In the genomic region with DNA sequence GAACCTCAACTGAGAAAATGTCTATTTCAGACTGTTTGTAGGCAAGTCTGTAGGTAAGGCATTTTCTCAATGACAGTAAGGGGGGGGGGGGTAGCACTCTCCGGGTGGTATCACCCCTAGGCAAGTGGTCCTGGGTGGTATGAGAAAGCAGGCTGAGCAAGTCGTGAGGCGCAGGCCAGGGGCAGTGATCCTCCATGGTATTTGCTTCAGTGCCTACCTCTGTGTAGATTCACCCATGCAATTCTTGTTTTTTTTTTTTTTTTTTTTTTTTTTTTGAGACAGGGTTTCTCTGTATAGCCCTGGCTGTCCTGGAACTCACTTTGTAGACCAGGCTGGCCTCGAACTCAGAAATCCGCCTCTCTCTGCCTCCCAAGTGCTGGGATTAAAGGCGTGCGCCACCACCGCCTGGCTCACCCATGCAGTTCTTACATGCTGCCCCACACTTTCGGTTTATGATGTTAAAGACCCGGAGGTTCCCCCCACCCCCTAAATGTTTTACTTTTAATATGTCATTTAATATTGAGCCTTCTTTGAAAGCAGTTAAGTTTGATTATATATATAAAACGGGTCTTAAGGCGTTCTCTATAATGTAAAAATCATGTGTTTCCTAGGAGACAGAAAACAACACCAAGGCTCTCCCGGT, we compare ENCODE assay signal across 8 mouse cellular contexts. TPM values are rescaled to one million over a fixed set of nuclear protein-coding genes. Genes with fewer than 3 reads are reported as not detected.
DNase-seq lines count a peak whose midpoint lies in the region; ATAC-seq and TF ChIP-seq lines count a peak whose summit lies in the region.

No protein-coding gene starts in this region.

- H3ac ChIP-seq in C2C12 (ENCODE audit: control insufficient read depth, insufficient read length, low read depth): peak overlapping the region; percentile 78

- H3K4me3 ChIP-seq in heart, embryonic 10.5 days: peak overlapping the region; percentile 82
- peak overlapping the region; percentile 57 for H3K4me3 ChIP-seq in C2C12 (ENCODE audit: insufficient read depth, poor library complexity, severe bottlenecking)
- H3K4me3 ChIP-seq in forebrain, embryonic 15.5 days: peak overlapping the region; percentile 83
- H3K4me3 ChIP-seq in liver, embryonic 16.5 days (ENCODE audit: low read depth, low read length): peak overlapping the region; percentile 90

- intact Hi-C loops in heart, postnatal 25 days (cut with DNase I): loop anchor here (5.0 kb wide), 1 partner anchor 196 kb away; the partner anchor contains the start of gene Mrap

- no peak for ATAC-seq in forebrain, embryonic 15.5 days (replicated peaks)
- ATAC-seq in liver, embryonic 16.5 days (ENCODE audit: low read depth): no peak

- peaks cover 22% of the 10 kb centered on the region for H3K36me3 ChIP-seq in heart, embryonic 10.5 days
- H3K36me3 ChIP-seq in C2C12 (ENCODE audit: control insufficient read depth, insufficient read depth): peaks cover 7% of the 10 kb centered on the region
- H3K36me3 ChIP-seq in forebrain, embryonic 15.5 days: peaks cover 19% of the 10 kb centered on the region
- H3K36me3 ChIP-seq in liver, embryonic 16.5 days (ENCODE audit: control insufficient read depth, insufficient read depth): peaks cover 11% of the 10 kb centered on the region

- WGBS in heart, embryonic 10.5 days: 23% methylated on average over 13 of the region's 13 CpGs
- 29% methylated on average over 13 of the region's 13 CpGs for WGBS in forebrain, embryonic 15.5 days
- WGBS in liver, embryonic 16.5 days (ENCODE audit: insufficient replicate concordance): 19% methylated on average over 13 of the region's 13 CpGs

- H3K9ac ChIP-seq in forebrain, embryonic 15.5 days (replicated peaks): peak overlapping the region; percentile 83
- peak overlapping the region; percentile 85 for H3K9ac ChIP-seq in liver, embryonic 16.5 days (ENCODE audit: low read depth, low read length)

- no peaks in the 10 kb centered on the region for H3K79me3 ChIP-seq in C2C12 (ENCODE audit: low read depth)

- H3K9me3 ChIP-seq in heart, embryonic 10.5 days: no peaks in the 10 kb centered on the region
- H3K9me3 ChIP-seq in forebrain, embryonic 15.5 days: no peaks in the 10 kb centered on the region
- H3K9me3 ChIP-seq in liver, embryonic 16.5 days (replicated peaks; ENCODE audit: control insufficient read depth, low read length): no peaks in the 10 kb centered on the region

- no peaks in the 10 kb centered on the region for H3K27me3 ChIP-seq in heart, embryonic 10.5 days (ENCODE audit: insufficient read depth, poor library complexity, severe bottlenecking)
- no peaks in the 10 kb centered on the region for H3K27me3 ChIP-seq in C2C12 (ENCODE audit: control insufficient read depth, insufficient read depth, insufficient read length)
- H3K27me3 ChIP-seq in forebrain, embryonic 15.5 days: no peaks in the 10 kb centered on the region
- H3K27me3 ChIP-seq in liver, embryonic 16.5 days (ENCODE audit: control insufficient read depth, insufficient read depth, low read depth, low read length): no peaks in the 10 kb centered on the region

- peaks cover 10% of the 10 kb centered on the region for H3K79me2 ChIP-seq in C2C12 (ENCODE audit: control insufficient read depth, insufficient read depth)

- peaks cover 10% of the 10 kb centered on the region; the same call in 1 of the 2 replicates for H3K4me1 ChIP-seq in heart, embryonic 10.5 days
- H3K4me1 ChIP-seq in forebrain, embryonic 15.5 days: peaks cover 14% of the 10 kb centered on the region
- H3K4me1 ChIP-seq in liver, embryonic 16.5 days (ENCODE audit: control insufficient read depth, low read depth, low read length): peaks cover 2% of the 10 kb centered on the region

- H3K27ac ChIP-seq in heart, embryonic 10.5 days: peak overlapping the region; percentile 90
- H3K27ac ChIP-seq in forebrain, embryonic 15.5 days (replicated peaks): peak overlapping the region; percentile 90
- H3K27ac ChIP-seq in liver, embryonic 16.5 days (ENCODE audit: low read length): peak overlapping the region; percentile 69

- peak; percentile 72 for DNase-seq in heart, embryonic 10.5 days (ENCODE audit: low spot score)
- no peak for DNase-seq in heart, postnatal 25 days (ENCODE audit: low spot score)
- no peak for DNase-seq in cerebellum, adult 8-10 months
- no peak for DNase-seq in cerebellum, postnatal 14 days
- no peak for DNase-seq in right cerebral cortex, postnatal 14 days

- peak overlapping the region; percentile 79 for H3K4me2 ChIP-seq in forebrain, embryonic 15.5 days (replicated peaks)
- peak overlapping the region; percentile 96 for H3K4me2 ChIP-seq in liver, embryonic 16.5 days (ENCODE audit: low read depth, low read length)

- no peak for TF ChIP-seq CTCF in C2C12 (IDR thresholded peaks at IDR 0.05; ENCODE audit: control insufficient read depth, insufficient read depth, insufficient read length)

TF ChIP-seq in C2C12, 6 proteins besides CTCF, POLR2A, EP300 and RAD21:
- TF ChIP-seq CEBPB (IDR thresholded peaks at IDR 0.05; ENCODE audit: low read depth) (no peak), MYOG (IDR thresholded peaks at IDR 0.05; ENCODE audit: control insufficient read depth, extremely low read depth, insufficient read length) (no peak), FOSL1 (IDR thresholded peaks at IDR 0.05; ENCODE audit: insufficient read depth, low read length, poor library complexity, severe bottlenecking) (no peak), USF1 (IDR thresholded peaks at IDR 0.05; ENCODE audit: low read depth) (no peak), MAX (IDR thresholded peaks at IDR 0.05) (no peak), MYOD1 (IDR thresholded peaks at IDR 0.05; ENCODE audit: control insufficient read depth, insufficient read length, low read depth) (no peak)

RNA-seq across cellular contexts. Expression of gene Cfap298, which starts 1.3 kb away (rescaled TPM):
- 53.1 TPM in 2 replicates for polyA plus RNA-seq in heart, embryonic 10.5 days (2016; fragmentation: Nextera tagmentation; extraction: Ambion mirVana)
- total RNA-seq in heart, postnatal 25 days (2021): 10 to 100 TPM; 20.8 to 23.3 TPM
- 31.6 TPM for polyA plus RNA-seq in C2C12 (2012; fragmentation: generic; extraction: Trizol)
- 54.1 and 55.0 TPM in 2 replicates for polyA plus RNA-seq in forebrain, embryonic 15.5 days (2015; fragmentation: Nextera tagmentation; extraction: Ambion mirVana)
- 16.1 and 16.6 TPM in 2 replicates for polyA plus RNA-seq in liver, embryonic 16.5 days (2015; fragmentation: Nextera tagmentation; extraction: Ambion mirVana)
